Mouse (Mus musculus) cerebellum, adult 8-10 months (tissue): ENCODE data around the gene Hbq1b.
A peak's percentile ranks its signal among the peaks of the same experiment; 100 is the strongest.

ENCODE experiments used
- DNase-seq: peaks from one replicate; pipeline ENCODE4 v3.0.0; 2022

Gene Hbq1b

DNA sequence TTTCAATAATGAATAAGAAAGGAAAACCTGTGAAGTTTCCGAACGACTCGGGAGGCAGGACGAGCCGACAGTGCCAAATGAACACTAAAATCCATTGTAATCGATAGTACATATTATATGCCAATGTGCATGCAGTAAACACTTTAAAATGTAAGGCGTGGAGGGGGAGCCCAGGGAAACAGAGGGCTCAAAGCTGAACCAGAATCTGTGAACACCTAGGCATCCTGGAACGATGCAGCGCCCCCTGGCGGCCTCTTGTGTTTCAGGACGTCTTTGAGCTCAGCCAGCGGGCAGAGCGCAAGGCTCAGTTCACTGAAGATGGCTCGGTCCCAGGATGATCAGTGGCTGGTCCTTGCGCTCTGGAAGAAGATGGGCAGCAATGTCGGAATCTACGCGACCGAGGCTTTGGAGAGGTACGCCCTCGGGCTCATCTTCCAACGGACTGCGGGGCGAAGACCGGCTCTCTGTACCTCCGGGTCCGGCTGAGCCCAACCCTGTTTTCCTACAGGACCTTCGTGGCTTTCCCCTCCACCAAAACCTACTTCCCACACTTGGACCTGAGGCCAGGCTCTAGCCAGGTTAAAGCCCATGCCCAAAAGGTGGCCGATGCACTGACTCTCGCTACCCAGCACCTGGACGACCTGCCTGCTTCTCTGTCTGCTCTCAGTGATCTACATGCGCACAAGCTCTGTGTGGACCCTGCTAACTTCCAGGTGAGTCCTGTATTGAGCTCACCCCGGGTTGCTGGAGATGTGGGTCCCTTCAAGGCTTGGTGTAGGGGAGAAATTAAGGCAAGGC is at the start of gene Hbq1b:
TSS of gene Hbq1b (plus strand) at position 271 of the 798 bp plus-strand sequence.
- DNase-seq = peak; percentile 83

- DNase-seq = no peak
Measured at GRCm38 (mm10) chr11:32237411-32237795, 49.4 kb upstream of the Hbq1b start.

GRCm38 (mm10) chr11:32238093-32238860 is 48.5 kb upstream of the Hbq1b start:
- DNase-seq = peak; percentile 86

GRCm38 (mm10) chr11:32241391-32241790 is 45.4 kb upstream of the Hbq1b start:
- DNase-seq = no peak

DNA sequence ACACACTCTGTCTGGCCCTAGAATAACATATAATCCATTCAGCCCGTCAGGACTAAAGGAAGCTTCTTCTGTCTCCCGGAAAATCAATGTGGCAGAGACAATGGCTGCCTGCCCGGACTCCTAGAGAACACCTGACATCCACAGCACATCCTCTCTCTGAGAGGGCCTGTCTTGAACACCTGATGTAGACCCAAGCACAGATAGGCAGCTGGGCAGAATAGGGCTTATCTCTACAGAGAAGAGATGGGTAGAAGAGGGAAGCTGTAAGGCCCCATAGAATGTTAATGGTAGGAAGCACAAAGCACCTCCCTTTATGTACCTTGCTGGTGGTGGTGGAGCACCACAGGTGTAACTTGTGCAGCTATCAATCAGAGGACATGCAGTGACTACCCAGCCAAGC is 44.6 kb upstream of the Hbq1b start:
- no peak for DNase-seq

GRCm38 (mm10) chr11:32243205-32243955 is 43.4 kb upstream of the Hbq1b start:
- no peak for DNase-seq

DNA sequence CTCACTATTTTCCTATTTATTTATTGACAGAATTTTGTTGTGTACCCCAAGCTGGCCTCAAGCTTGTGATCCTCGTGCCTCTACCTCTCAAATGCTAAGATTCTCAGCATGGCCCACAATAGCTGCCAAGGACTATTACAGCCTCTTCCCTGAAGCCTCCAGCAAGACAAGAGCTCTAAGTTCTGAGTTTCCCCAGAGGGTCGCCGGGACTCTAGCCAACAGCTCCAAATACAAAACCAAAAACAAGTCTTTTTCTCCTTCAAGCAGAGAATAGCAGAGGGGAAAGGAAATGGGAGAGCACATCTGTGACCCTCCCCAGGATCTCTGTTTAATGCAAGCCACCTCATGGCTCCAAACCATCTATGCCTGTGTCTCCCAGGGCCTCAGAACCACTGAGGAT is 42.7 kb upstream of the Hbq1b start:
- no peak for DNase-seq

GRCm38 (mm10) chr11:32244617-32245016 is 42.1 kb upstream of the Hbq1b start:
- DNase-seq = no peak

DNA sequence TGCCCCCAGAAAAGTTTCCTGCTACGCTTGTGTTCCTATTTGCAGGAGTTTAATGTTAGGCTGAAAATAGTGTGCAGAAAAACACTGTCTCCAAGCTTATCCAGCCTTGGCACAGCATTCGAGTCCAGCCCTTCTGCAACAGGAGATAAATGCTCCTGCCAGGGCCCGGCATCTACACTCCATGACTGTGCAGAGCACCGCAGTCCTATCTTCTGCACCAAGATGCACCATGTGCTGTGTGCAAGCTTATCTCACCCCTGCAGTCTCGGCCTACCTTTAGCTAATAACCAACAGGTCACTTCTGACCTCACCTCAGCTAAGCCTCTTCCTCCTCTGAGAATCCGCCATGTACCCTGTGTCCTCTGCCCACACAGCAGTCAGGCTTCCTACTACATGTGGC is 41.2 kb upstream of the Hbq1b start:
- DNase-seq = no peak

DNA sequence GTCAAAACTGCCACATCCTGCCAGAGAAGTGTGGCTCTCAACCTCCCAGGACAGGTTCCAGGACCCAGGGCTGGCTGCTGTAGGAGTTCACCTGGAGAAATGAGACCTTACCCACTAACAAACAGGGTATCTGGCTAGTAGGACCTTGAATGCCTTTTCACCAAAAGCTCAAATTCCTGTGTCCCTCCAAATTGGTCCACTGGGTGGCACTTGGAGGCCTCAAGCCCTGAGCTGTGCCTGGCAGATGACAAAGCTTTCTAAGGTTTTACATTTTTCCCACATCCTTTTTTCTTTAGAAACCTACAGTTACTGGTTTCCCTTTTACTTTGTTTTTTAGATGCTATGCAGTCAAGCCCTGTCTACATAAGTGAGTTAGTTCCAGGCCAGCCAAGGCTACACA is 39.7 kb upstream of the Hbq1b start:
- no peak for DNase-seq

DNA sequence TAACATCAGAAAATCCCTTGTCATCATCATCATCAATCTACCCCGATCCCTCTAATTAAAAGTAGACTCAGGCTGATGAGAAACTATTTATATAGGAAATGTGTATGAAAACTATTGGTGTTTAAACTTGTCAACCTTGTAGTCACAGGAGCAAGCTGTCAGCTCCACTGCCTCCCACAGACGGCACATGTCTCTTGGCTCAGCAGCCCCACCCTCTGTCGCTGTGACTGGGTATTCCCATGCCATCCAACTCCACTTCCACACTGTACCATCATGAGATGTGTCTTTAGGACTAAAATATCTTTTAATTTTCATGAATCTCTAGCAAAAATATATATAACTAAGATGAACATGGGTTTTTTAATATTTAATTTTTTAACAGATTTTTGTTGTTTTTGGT is 38.4 kb upstream of the Hbq1b start:
- no peak for DNase-seq

- DNase-seq = no peak
Measured at GRCm38 (mm10) chr11:32250880-32251763, 35.6 kb upstream of the Hbq1b start.

DNA sequence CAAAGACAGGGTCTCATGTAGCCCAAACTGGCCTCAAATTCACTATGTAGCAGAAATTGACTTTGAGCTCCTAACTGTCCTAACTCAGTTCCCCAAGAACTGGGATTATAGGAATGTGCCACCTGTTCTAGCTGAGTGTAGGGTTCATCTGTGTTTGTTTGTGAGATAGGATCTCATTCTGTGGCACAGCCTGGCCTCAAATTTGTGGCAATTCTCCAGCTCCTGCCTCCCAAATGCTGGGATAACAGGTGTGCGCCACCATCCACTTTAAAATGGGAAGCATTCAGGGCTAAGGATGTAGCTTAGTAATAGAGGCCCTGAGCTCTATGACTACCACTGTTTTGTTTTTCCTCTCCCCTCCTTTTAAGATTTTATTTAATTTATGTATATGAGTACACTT is 33.6 kb upstream of the Hbq1b start:
- peak; percentile 15 for DNase-seq

DNA sequence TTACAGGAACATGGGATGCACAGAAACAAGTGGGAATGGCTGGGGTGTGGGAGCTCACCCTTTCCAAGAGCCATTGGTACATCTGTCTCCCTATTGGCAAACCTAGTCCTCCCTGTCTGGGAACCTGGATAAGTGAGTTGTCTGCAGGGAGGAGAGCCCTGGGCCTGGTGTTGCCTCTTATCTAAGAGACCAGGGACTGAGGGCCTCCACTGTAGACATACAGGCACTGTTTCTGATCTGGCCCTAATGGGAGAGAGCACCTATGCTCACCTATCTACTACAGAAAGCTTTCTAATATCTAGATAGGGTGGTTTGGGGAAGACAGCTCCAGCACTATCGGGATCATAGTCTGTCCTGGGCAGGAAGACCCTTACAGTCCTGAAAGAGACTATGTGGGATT is 30.6 kb upstream of the Hbq1b start:
- DNase-seq = no peak

DNA sequence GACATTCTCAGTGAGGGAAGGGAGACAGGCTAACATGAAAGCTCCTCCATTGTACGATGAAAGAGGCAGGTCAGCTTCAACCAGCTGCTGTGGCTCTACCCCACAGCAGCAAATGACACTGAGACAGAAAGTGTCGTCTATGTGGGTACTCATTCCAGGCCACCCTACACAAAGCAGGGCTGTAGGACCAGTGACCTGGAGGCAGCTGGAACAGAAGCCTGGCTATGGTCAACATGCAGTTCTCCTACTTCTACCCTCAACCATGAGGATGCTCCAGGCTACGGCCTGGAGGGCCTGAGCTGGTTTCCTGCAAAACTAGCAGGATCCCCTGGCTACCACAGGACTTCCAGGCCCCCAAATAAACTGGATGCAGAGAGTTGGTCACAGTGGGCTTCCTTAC is 30.2 kb upstream of the Hbq1b start:
- DNase-seq = no peak

- DNase-seq = no peak
Measured at GRCm38 (mm10) chr11:32262674-32263415, 23.9 kb upstream of the Hbq1b start.

DNA sequence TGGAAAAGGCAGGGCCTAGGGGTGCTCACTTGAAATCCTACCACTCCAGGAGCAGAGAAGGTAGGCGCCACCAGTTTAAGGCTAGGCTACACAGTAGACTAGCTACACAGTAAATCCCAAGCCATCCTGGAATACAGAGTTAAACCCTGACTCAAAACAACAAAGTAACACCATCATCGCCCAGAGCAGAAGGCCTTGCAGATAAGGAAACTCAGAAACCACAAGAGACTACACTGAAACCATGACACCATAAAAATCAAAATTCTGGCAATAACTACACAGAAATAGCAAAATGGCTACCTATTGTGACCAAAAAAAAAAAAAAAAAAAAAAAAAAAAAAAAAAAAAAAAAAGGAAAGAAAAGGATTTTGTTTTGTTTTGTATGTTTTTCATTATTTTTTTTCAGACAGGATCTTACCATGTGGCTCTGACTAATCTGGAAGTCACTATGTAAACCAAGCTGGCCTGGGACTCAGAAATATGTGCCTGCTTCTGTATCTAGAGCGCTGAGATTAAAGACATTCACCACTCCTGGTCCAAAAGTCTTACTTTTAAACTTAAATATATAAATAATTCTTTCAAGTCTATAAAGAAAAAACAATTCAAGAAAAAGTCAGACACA is 21.5 kb upstream of the Hbq1b start:
- no peak for DNase-seq

DNA sequence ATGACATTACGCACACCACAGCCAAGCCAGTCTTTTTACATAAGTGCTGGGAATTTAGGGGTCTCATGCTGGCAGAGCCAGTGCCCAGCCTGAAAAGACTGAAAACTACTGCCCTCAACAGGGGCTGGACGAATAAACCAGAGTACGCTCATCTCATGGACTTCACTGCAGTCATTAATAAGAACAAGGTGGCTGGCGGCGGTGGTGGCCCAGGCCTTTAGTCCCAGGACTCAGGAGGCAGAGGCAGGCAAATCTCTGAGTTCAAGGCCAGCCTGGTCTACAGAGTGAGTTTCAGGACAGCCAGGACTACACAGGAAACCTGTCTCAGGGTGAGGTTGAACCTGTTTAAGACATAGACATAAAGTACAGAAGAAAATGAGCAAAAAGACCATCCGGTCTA is 20.6 kb upstream of the Hbq1b start:
- DNase-seq = no peak

- DNase-seq = peak; percentile 6
Measured at GRCm38 (mm10) chr11:32266776-32267175, 20.0 kb upstream of the Hbq1b start.

DNA sequence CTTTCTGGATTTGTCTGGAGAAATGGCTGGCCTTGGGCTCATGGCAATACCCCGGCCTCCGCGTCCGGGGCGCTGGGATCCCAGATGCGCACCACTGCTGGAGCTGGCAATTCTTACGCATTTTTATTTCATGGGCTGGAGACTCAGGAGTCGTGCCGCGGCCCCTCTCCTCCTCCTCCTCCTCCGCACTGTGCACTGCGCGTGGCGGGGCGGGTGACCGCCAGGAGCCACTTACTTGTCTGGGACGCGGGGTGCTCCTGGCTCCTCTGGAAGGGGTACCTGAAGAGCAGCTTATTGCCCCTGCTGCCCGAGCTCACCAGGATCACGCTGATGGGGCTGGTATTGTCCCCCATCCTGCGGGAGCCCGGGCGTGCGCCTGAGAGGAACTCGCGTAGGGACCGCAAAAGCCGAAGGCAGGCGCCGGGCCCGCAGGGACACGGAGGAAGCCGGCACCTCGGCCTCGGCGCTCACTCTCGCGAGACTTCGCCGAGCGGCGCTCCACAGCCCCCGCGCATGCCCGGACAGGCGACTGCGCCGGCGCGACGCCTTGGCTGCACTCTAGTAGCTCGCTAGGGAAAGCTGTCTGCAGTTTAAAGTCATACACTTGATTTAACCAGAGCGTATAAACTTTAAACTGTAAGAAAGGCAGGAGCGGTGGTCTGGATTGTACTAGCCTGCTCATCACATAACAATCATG is 19.4 kb upstream of the Hbq1b start, which contains the start of gene Nprl3:
TSS of gene Nprl3 (minus strand) at position 520 of the 697 bp plus-strand sequence.
- peak; percentile 94 for DNase-seq

- DNase-seq = peak; percentile 24
Measured at GRCm38 (mm10) chr11:32267964-32268363, 18.8 kb upstream of the Hbq1b start.
